Mouse (Mus musculus) frontal cortex, adult 2 months (tissue): Measurements from ENCODE around the gene Cidec. TPM values are rescaled to one million over a fixed set of nuclear protein-coding genes. Genes with fewer than 3 reads are reported as not detected.

Experiments used
- DNase-seq, 2 experiments: peaks; one replicate each; pipeline ENCODE4 v3.0.0; 2022; ENCODE audit warnings: low spot score in 1 of 2; ENCODE audit errors: extremely low spot score in 1 of 2
- polyA plus RNA-seq: library from polyadenylated mRNA; depleted of rRNA; stranded (reverse); fragments of >200 nt; gene quantifications from 2 replicates; pipeline ENCODE4 v1.2.3, GENCODE M21; 2012; rRNA removed

Cidec gene
- polyA plus RNA-seq, 1 experiment, result 0.18 TPM

DNA sequence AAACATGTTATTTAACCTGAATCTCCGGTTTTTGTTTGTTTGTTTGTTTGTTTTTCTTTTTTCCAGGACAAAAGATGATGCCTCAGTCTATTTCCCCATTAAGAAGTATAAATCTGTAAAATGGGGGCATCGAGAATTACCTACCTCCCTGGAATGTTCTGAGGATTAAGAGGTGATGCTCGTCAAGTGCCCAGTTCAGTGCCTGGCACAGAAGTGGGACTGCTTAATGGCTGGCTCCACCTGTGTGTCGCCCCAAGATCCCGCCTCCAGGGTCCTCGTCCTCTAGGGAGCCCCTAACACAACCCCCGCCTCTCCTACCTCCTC lies 58.4 kb downstream of the Cidec start:
- peak in 1 of 2 experiments; percentile 49 for DNase-seq

Other genes starting within 250 kb of the Cidec start
- gene Lhfpl4, start 240.4 kb downstream of the Cidec start, polyA plus RNA-seq, result 67.0 and 68.5 TPM in 2 replicates
- gene Mtmr14, start 197.9 kb downstream of the Cidec start, polyA plus RNA-seq, result 21.7 and 23.9 TPM in 2 replicates
- gene Cpne9, start 153.5 kb downstream of the Cidec start, polyA plus RNA-seq, result 70.1 and 97.8 TPM in 2 replicates
- 24.8 and 27.3 TPM in 2 replicates for gene Brpf1, start 128.6 kb downstream of the Cidec start, polyA plus RNA-seq
- gene Ogg1, start 108.8 kb downstream of the Cidec start, polyA plus RNA-seq, result 10.4 and 11.8 TPM in 2 replicates
- gene Camk1, start 91.8 kb downstream of the Cidec start, polyA plus RNA-seq, result 151 and 173 TPM in 2 replicates
- gene Tada3, start 57.9 kb downstream of the Cidec start, polyA plus RNA-seq, result 54.4 and 61.7 TPM in 2 replicates
- 157 and 168 TPM in 2 replicates for gene Arpc4, start 57.6 kb downstream of the Cidec start, polyA plus RNA-seq
- gene Ttll3, start 46.5 kb downstream of the Cidec start, polyA plus RNA-seq, result 22.1 and 22.6 TPM in 2 replicates
- 30.1 and 37.7 TPM in 2 replicates for gene Rpusd3, start 16.4 kb downstream of the Cidec start, polyA plus RNA-seq
- 52.3 and 55.4 TPM in 2 replicates for gene Jagn1, start 6.8 kb upstream of the Cidec start, polyA plus RNA-seq
- gene Il17re, start 22.7 kb upstream of the Cidec start, polyA plus RNA-seq, result 0.27 and 0.36 TPM in 2 replicates
- gene Il17rc, start 35.7 kb upstream of the Cidec start, polyA plus RNA-seq, result 6.6 and 7.4 TPM in 2 replicates
- 64.3 and 65.2 TPM in 2 replicates for gene Creld1, start 47.5 kb upstream of the Cidec start, polyA plus RNA-seq
- gene Prrt3, start 66.2 kb upstream of the Cidec start, polyA plus RNA-seq, result 30.2 and 31.0 TPM in 2 replicates
- gene Emc3, start 95.9 kb upstream of the Cidec start, polyA plus RNA-seq, result 82.0 and 83.3 TPM in 2 replicates
- 3.0 and 4.3 TPM in 2 replicates for gene Fancd2, start 95.9 kb upstream of the Cidec start, polyA plus RNA-seq
- gene Fancd2os, start 165.0 kb upstream of the Cidec start, polyA plus RNA-seq, result 0.18 TPM in 1 of 2 replicates, not detected in the other
- gene Brk1, start 169.0 kb upstream of the Cidec start, polyA plus RNA-seq, result 371 and 428 TPM in 2 replicates
- gene Vhl, start 188.2 kb upstream of the Cidec start, polyA plus RNA-seq, result 49.0 and 51.4 TPM in 2 replicates
- 31.3 and 34.9 TPM in 2 replicates for gene Irak2, start 202.7 kb upstream of the Cidec start, polyA plus RNA-seq